Comparison of ENCODE assay signal across 8 mouse cellular contexts in the genomic region with DNA sequence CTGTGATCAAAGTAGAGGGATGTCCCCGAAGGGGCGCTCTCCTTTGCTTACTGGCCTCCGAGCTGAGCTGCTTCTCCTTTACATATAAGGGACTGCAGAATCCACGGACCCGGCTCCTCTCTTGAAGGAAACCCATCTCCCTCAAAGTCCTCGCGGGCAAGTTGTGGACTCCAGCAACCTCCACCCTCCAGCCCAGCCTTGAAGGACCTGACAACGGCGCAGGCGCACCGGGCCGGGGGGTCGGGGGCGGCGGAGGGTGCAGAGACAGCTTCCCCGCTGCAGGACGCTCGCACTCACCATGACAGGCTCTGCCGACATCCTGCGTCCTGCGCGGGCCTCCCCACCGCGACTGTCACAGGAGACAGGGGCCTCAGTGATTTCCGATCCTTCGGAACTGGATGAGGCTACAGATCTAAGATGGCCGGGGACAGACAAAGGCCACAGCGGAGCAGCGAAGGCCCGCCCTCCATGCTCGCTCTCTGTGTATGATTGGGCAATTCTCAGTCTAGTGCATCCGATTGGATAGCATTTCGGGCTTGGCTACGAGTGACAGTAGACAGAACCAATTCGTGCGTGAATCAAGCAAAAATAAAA. TPM values are rescaled to one million over a fixed set of nuclear protein-coding genes. Genes with fewer than 3 reads are reported as not detected.
DNase-seq lines count a peak whose midpoint lies in the region; ATAC-seq lines count a peak whose summit lies in the region.

A gene (minus strand): TSS at position 440 of the 594 bp plus-strand sequence.

- ATAC-seq in megakaryocyte progenitor cell, adult 5-6 weeks (replicated peaks; ENCODE audit: poor library complexity): peak; percentile 99

- peak; percentile 97 for DNase-seq in adipocyte (ENCODE audit: low spot score)
- peak; percentile 98 for DNase-seq in embryo, embryonic 10 days (ENCODE audit: low spot score)
- DNase-seq in gastrocnemius, postnatal 10 days: peak; percentile 84
- peak; percentile 96 for DNase-seq in induced T-regulatory cell, adult 2 months (ENCODE audit: low read depth)
- DNase-seq in left cerebral cortex, adult 9 months (ENCODE audit: low spot score in 2 of 2): peak; percentile 93 to 98
- DNase-seq in right cerebral cortex, postnatal 14 days: peak; percentile 90
- peak; percentile 87 to 91 for DNase-seq in urinary bladder, postnatal 36 days (ENCODE audit: low spot score in 2 of 2)

RNA-seq across cellular contexts. Expression of the gene that starts here (rescaled TPM):
- 10 to 100 TPM; 11.6 to 16.0 TPM for total RNA-seq in gastrocnemius, postnatal 10 days (2021)
- total RNA-seq in megakaryocyte progenitor cell, adult 5-6 weeks (2015): 10.2 and 10.6 TPM in 2 replicates
- total RNA-seq in megakaryocyte progenitor cell, adult 5-6 weeks (2017): 8.1 and 9.8 TPM in 2 replicates

Comparison
In these comparisons a context has a peak if more than half of its experiments do, and no peak if none do; other contexts are left out.
1. Peak in every context shown above with its lines: DNase-seq and ATAC-seq.